Mouse (Mus musculus) forebrain, embryonic 12.5 days (tissue): Measurements from ENCODE around the gene Irf2. TPM values are rescaled to one million over a fixed set of nuclear protein-coding genes. Genes with fewer than 3 reads are reported as not detected.

Source experiments
- polyA plus RNA-seq: library from polyadenylated mRNA; unstranded; fragments of >200 nt; fragmentation: Nextera tagmentation; extraction: Ambion mirVana; gene quantifications from 2 replicates; pipeline ENCODE4 v1.2.1, GENCODE M21; 2016

Irf2 gene
- polyA plus RNA-seq, 1 experiment from 2014 or later: 11.7 TPM

Other genes with a start within 250 kb of the Irf2 start
- 27.4 and 36.4 TPM in 2 replicates for gene Cenpu, start 187.7 kb upstream of the Irf2 start, polyA plus RNA-seq
- 10.2 and 10.9 TPM in 2 replicates for gene Primpol, start 122.5 kb upstream of the Irf2 start, polyA plus RNA-seq
- gene Casp3, start 122.4 kb upstream of the Irf2 start, polyA plus RNA-seq: 180 and 188 TPM in 2 replicates
- 0.14 and 0.24 TPM in 2 replicates for gene Enpp6, start 247.2 kb downstream of the Irf2 start, polyA plus RNA-seq